Mouse (Mus musculus): ENCODE results near the gene Aplnr. TPM values are rescaled to one million over a fixed set of nuclear protein-coding genes. Genes with fewer than 3 reads are reported as not detected.

The Aplnr gene
- polyA plus RNA-seq, 1 experiment from 2014 or later: 39.0 TPM

DNA sequence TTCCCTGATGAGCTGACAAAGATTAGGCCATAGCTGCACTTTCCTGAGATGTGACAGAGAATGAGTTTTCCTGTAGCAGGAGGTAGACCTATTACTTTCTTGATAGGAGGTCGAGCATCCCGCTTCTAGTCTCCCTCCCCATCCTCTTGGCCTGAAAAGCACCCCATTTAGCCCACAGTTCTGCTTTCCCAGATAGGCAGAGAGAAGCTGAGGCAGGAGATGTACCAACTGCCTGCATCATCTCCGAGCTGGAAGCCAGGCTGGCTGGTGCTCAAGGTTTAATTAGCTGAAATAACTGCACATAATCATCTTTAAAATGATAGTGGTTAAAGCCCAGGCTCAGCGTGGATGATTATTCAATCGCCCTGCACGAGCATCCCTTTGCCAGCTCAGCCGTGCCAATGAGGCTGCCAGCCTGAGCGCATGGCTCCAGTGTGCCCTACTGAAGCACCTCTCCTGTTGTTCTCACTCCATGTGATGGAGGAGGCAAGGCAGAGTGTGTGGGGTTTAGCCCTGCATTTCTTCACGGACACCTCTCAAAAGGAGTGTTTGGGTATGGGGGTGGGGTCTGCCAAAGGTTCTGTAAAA is 25.6 kb upstream of the Aplnr start:
- H3K27ac ChIP-seq: 0 out of 2 replicates have a peak overlapping the region, but pooled peaks have one; percentile 2
- no peaks in the 10 kb centered on the region for H3K4me1 ChIP-seq (replicated peaks)
- no peak overlapping the region for H3K9ac ChIP-seq
- H3K9me3 ChIP-seq: no peaks in the 10 kb centered on the region
- H3K27me3 ChIP-seq: no peaks in the 10 kb centered on the region
- H3K36me3 ChIP-seq: no peaks in the 10 kb centered on the region
- H3K4me2 ChIP-seq: no peak overlapping the region
- 82% methylated on average over 9 of the region's 9 CpGs for WGBS
- H3K4me3 ChIP-seq: no peak overlapping the region
- 0 out of 2 replicates have a peak, but pooled peaks have one; percentile 17 for ATAC-seq (ENCODE audit: low FRiP score)

GRCm38 (mm10) chr2:85123187-85123868 is 12.7 kb upstream of the Aplnr start:
- Histone ChIP-seq H3K9me3 (no peaks in the 10 kb centered on the region), H3K9ac (no peak overlapping the region), H3K27me3 (no peaks in the 10 kb centered on the region), H3K4me3 (no peak overlapping the region), H3K4me2 (no peak overlapping the region), H3K36me3 (no peaks in the 10 kb centered on the region), H3K27ac (no peak overlapping the region), H3K4me1 (replicated peaks) (no peaks in the 10 kb centered on the region)
- ATAC-seq (ENCODE audit: low FRiP score): peak; percentile 87
- WGBS: 32% methylated on average over 5 of the region's 5 CpGs

DNA sequence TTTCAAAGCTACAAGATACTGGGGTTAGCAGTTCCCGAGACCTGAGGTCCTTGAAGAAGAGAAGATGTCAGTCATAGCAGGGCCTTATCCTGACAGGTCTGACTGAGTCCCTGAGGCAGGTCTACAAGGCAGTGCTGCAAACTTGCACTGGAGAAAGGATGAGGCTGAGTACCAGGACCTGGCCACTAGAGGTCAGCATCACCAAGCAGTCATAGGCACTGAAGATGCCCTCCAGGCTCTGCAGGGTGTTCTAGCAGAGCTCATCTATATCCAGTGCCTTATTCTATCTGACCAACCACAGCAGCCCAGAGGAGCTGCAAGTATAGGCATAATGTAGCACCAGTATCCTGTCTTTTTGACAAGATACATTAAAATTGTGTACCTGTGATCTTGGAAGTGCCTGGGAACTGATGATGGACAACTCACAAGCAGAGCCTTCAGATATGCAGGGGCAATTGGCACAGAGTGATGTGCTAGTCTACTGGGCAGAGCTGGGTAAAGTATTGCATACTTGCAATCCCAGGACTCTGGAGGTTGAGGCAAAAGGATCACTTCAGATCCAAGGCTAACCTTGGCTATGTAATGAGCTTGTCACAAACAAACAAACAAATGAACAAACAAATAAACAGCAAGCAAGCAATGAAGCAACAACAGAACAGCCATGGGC is 12.0 kb upstream of the Aplnr start:
- no peak overlapping the region for H3K9ac ChIP-seq
- ATAC-seq (ENCODE audit: low FRiP score): peak; percentile 93
- H3K36me3 ChIP-seq: no peaks in the 10 kb centered on the region
- no peaks in the 10 kb centered on the region for H3K9me3 ChIP-seq
- no peak overlapping the region for H3K27ac ChIP-seq
- no peaks in the 10 kb centered on the region for H3K27me3 ChIP-seq
- 36% methylated on average over 1 of the region's 1 CpGs for WGBS
- H3K4me2 ChIP-seq: no peak overlapping the region
- H3K4me3 ChIP-seq: no peak overlapping the region
- no peaks in the 10 kb centered on the region for H3K4me1 ChIP-seq (replicated peaks)

- H3K4me2 ChIP-seq: no peak overlapping the region
- no peak overlapping the region for H3K27ac ChIP-seq
- no peak for ATAC-seq (ENCODE audit: low FRiP score)
- no peaks in the 10 kb centered on the region for H3K36me3 ChIP-seq
- H3K4me3 ChIP-seq: no peak overlapping the region
- H3K27me3 ChIP-seq: no peaks in the 10 kb centered on the region
- H3K9me3 ChIP-seq: no peaks in the 10 kb centered on the region
- H3K4me1 ChIP-seq (replicated peaks): no peaks in the 10 kb centered on the region
- H3K9ac ChIP-seq: no peak overlapping the region
- 45% methylated on average over 6 of the region's 6 CpGs for WGBS
Observed at GRCm38 (mm10) chr2:85129496-85129971, 6.5 kb upstream of the Aplnr start.

GRCm38 (mm10) chr2:85131226-85131625 is 4.8 kb upstream of the Aplnr start:
- Histone ChIP-seq H3K9me3 (no peaks in the 10 kb centered on the region), H3K9ac (no peak overlapping the region), H3K27ac (no peak overlapping the region), H3K4me2 (no peak overlapping the region), H3K27me3 (no peaks in the 10 kb centered on the region), H3K4me1 (replicated peaks) (no peaks in the 10 kb centered on the region), H3K36me3 (no peaks in the 10 kb centered on the region), H3K4me3 (no peak overlapping the region)
- WGBS: 23% methylated on average over 2 of the region's 2 CpGs
- ATAC-seq (ENCODE audit: low FRiP score): no peak

GRCm38 (mm10) chr2:85131724-85132123 is 4.3 kb upstream of the Aplnr start:
- Histone ChIP-seq H3K27ac (no peak overlapping the region), H3K4me2 (no peak overlapping the region), H3K4me1 (replicated peaks) (no peaks in the 10 kb centered on the region), H3K27me3 (no peaks in the 10 kb centered on the region), H3K4me3 (no peak overlapping the region), H3K9ac (no peak overlapping the region), H3K36me3 (no peaks in the 10 kb centered on the region), H3K9me3 (no peaks in the 10 kb centered on the region)
- WGBS: 10% methylated on average over 1 of the region's 1 CpGs
- ATAC-seq (ENCODE audit: low FRiP score): peak; percentile 55; the same call in 1 of the 2 replicates

GRCm38 (mm10) chr2:85132204-85132603 is 3.8 kb upstream of the Aplnr start:
- Histone ChIP-seq H3K36me3 (no peaks in the 10 kb centered on the region), H3K4me2 (no peak overlapping the region), H3K27ac (no peak overlapping the region), H3K4me1 (replicated peaks) (no peaks in the 10 kb centered on the region), H3K4me3 (no peak overlapping the region), H3K9me3 (no peaks in the 10 kb centered on the region), H3K9ac (no peak overlapping the region), H3K27me3 (no peaks in the 10 kb centered on the region)
- ATAC-seq (ENCODE audit: low FRiP score): no peak
- 63% methylated on average over 2 of the region's 2 CpGs for whole genome bisulfite sequencing

DNA sequence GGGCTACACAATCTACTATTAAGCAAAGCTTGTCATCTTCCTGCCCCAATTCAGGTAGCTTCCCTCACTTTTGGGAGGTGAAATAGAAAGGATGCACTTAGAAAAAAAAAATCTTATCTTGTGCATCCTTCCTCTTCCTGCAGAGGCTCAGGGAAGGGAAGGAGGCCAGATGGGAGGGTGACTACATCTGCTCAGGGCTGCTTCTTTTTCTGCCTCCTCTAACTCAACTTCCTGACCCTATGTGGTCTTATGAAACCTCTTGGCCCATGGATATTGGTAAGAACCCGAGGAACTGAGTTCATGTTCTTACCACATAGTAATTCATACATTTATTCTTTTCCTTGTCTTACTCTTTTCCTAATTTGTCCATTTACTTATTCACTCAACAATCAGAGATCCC is 926 bp upstream of the Aplnr start:
- 68% methylated on average over 1 of the region's 1 CpGs for WGBS

DNA sequence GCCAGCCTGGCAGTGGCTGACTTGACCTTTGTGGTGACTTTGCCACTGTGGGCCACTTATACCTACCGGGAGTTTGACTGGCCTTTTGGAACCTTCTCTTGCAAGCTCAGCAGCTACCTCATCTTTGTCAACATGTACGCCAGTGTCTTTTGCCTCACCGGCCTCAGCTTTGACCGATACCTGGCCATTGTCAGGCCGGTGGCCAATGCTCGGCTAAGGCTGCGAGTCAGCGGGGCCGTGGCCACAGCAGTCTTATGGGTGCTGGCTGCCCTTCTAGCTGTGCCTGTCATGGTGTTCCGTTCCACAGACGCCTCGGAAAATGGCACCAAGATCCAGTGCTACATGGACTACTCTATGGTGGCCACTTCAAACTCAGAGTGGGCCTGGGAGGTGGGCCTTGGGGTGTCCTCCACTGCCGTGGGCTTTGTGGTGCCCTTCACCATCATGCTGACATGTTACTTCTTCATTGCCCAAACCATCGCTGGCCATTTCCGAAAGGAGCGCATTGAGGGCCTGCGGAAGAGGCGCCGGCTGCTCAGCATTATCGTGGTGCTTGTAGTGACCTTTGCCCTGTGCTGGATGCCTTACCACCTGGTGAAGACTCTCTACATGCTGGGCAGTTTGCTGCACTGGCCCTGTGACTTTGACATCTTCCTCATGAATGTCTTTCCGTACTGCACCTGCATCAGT is 951 bp downstream of the Aplnr start:
- Histone ChIP-seq H3K4me1 (replicated peaks) (no peaks in the 10 kb centered on the region), H3K9me3 (no peaks in the 10 kb centered on the region), H3K4me2 (no peak overlapping the region), H3K27ac (no peak overlapping the region), H3K27me3 (no peaks in the 10 kb centered on the region), H3K36me3 (no peaks in the 10 kb centered on the region), H3K9ac (0 out of 2 replicates have a peak overlapping the region, but pooled peaks have one; percentile 4), H3K4me3 (peak overlapping the region; percentile 16)
- 86% methylated on average over 21 of the region's 21 CpGs for WGBS
- ATAC-seq (ENCODE audit: low FRiP score): no peak

More for the DNA sequence above, 926 bp upstream of the Aplnr start:
- Histone ChIP-seq H3K9ac (no peak overlapping the region), H3K36me3 (no peaks in the 10 kb centered on the region), H3K4me2 (no peak overlapping the region), H3K27ac (no peak overlapping the region), H3K9me3 (no peaks in the 10 kb centered on the region), H3K27me3 (no peaks in the 10 kb centered on the region), H3K4me1 (replicated peaks) (no peaks in the 10 kb centered on the region), H3K4me3 (no peak overlapping the region)
- no peak for ATAC-seq (ENCODE audit: low FRiP score)

DNA sequence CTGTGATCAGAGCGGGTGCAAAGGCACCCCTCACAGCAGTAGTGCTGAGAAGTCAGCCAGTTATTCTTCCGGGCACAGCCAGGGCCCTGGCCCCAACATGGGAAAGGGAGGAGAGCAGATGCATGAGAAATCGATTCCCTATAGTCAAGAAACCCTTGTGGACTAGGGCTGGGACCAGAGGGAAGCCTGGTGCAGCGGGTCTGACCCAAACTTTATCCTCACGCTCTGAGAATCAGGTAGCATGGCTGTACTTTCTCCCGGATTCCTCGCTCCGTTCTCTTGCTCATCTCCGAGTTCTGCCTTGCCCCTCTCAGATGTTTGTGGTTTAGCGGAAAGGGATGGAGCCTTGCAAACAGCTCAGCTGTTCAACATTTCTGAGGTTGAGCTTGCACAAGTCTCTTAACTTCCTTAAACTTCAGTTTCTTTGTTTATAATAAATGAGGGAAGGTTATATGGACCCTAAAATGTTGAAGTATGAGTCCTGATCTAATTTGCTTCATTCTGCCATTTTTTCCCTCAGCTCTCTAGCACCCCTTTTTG is 1.6 kb downstream of the Aplnr start:
- Histone ChIP-seq H3K4me3 (peak overlapping the region; percentile 16; the same call in 1 of the 2 replicates), H3K4me1 (replicated peaks) (no peaks in the 10 kb centered on the region), H3K27ac (no peak overlapping the region), H3K9ac (0 out of 2 replicates have a peak overlapping the region, but pooled peaks have one; percentile 26), H3K4me2 (no peak overlapping the region), H3K27me3 (no peaks in the 10 kb centered on the region), H3K9me3 (no peaks in the 10 kb centered on the region), H3K36me3 (no peaks in the 10 kb centered on the region)
- 72% methylated on average over 10 of the region's 10 CpGs for WGBS
- no peak for ATAC-seq (ENCODE audit: low FRiP score)

- Histone ChIP-seq H3K4me1 (replicated peaks) (no peaks in the 10 kb centered on the region), H3K9ac (no peak overlapping the region), H3K4me3 (peak overlapping the region; percentile 7; the same call in 1 of the 2 replicates), H3K4me2 (no peak overlapping the region), H3K27ac (no peak overlapping the region), H3K9me3 (no peaks in the 10 kb centered on the region), H3K36me3 (no peaks in the 10 kb centered on the region), H3K27me3 (no peaks in the 10 kb centered on the region)
- ATAC-seq (ENCODE audit: low FRiP score): no peak
- 32% methylated on average over 2 of the region's 2 CpGs for WGBS
Observed at GRCm38 (mm10) chr2:85138143-85138542, 2.1 kb downstream of the Aplnr start.

DNA sequence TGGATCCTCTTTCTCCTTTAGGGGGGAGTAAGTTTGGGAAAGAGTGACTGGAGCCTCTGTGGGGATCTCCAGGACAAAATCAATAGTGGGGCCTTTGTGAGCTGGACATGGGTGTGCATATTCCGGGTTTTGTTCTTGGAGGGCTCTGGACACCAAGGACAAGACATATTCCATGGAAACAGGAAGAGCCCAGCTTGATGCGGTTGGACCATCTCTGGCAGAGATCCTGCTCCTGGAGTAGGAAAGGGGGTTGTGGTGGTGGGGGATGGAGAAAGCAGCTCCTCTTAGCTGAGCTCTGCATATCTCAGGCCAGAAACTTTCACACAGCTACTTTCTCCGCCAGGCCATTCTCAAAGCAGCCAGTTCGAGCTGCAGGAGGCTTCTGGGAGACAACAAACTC is 3.4 kb downstream of the Aplnr start:
- 63% methylated on average over 4 of the region's 4 CpGs for WGBS
- Histone ChIP-seq H3K9me3 (no peaks in the 10 kb centered on the region), H3K4me2 (no peak overlapping the region), H3K4me1 (replicated peaks) (no peaks in the 10 kb centered on the region), H3K9ac (no peak overlapping the region), H3K4me3 (no peak overlapping the region), H3K27me3 (no peaks in the 10 kb centered on the region), H3K36me3 (no peaks in the 10 kb centered on the region), H3K27ac (no peak overlapping the region)
- ATAC-seq (ENCODE audit: low FRiP score): no peak

Data from hindbrain, embryonic 13.5 days (tissue).